Mouse (Mus musculus): ENCODE measurements around the gene Zfp574.

Gene Zfp574

GRCm38 (mm10) chr7:25120061-25120834 lies 47.9 kb downstream of the Zfp574 start:
- DNase-seq: peak; percentile 40

DNA sequence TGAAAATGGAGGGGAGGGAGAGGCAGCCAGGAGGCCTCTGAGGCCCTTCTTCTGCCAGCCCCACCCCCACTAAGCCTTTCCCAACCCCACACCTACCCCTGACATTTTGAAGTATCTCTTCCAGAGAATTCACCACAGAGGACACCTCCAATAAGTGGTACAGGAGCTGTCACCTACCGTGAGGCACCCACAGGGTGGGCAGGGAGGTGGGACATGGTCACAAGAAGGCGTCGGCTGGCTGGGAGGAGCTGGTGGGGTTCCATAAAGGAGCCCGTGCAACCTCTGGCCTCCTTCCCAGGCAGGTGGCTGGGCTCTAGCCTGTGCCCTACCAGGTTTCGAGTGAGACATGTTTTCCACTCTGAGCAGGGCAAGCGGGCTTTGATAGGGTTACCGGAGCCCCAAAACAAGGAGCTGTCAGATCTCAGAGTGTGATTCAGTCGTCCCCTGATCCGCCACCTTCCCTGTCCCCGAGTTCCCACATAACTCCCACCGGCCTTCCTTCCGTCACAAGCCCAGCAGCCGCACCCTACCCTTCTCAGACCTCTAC lies 48.9 kb downstream of the Zfp574 start:
- no peak for DNase-seq

DNA sequence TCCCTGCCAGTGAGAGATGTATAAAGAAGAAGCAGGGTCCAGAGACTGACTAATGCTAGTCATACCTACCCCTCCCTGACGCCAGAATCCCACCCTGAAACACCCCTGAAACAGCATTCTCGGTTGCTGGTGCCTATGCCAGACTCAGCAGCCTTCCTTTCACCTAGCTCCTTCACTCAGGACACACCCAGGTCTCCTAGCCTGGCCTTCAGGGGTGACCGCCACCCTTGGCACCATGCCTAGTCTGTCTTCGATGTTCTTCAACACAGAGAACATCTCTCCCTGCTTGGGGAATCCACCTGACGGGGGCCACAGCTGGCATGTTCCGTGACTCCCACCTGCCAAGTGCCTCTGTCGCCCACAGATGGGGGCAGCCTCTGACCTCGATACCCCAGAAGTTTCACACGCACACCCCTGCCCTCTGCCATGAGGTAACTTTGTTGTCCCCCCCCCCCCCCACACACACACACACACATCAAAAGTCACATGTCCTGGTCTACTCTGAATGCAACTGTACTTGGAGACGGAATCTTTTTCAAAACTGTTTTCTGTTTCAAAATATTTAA lies 53.4 kb downstream of the Zfp574 start:
- DNase-seq: no peak

DNA sequence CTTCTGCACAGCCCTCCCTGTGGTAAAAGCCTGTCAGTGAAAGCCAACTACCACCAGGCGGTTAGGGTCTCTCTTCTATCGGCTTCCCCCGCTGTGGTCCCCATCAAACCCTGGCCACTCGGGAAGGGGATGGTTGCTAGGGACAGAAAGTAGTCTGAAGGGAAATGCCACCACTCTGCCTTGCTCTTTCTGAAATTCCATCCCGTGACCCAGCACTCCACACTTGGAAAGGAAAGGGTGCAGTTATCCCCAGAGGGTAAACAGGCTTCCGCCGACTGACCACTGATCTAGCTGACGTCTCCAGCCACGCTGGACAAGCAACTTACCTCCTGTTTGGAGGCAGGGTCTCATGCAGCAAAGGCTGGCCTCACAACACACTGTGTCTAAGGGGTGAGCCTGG lies 55.6 kb downstream of the Zfp574 start:
- DNase-seq: no peak

DNA sequence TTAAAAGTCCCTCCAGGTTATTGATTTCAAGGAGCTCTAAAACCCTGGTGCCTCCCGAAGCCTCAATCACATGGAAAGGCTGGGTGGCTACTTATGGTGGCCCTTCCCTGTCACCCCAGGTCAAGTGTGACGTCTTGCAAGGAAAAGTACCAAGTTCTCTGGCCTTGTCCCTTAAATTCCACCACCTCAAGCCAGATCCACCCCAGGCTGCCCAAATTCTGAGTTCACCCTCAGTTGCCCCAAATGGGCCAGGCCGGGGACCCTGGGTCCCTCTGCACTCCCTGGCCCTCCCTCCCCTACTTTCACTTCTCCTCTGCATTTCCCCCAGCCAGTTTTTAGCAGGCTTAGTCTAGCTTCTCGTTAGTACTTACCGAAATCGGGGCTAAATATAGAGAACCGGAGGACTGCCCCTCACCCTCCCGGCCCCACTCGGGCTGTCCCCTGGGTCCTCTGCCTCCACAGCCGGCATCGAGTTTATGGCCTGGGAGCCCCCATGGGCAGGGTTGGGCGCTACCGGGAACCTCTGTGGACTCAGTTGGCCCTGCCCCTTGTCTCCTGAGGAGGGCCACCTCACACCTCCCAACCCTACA lies 57.1 kb downstream of the Zfp574 start:
- peak; percentile 18 for DNase-seq

GRCm38 (mm10) chr7:25130565-25130964 lies 58.2 kb downstream of the Zfp574 start:
- DNase-seq: no peak

- DNase-seq: no peak
Measured at GRCm38 (mm10) chr7:25131247-25131646, 58.9 kb downstream of the Zfp574 start.

DNA sequence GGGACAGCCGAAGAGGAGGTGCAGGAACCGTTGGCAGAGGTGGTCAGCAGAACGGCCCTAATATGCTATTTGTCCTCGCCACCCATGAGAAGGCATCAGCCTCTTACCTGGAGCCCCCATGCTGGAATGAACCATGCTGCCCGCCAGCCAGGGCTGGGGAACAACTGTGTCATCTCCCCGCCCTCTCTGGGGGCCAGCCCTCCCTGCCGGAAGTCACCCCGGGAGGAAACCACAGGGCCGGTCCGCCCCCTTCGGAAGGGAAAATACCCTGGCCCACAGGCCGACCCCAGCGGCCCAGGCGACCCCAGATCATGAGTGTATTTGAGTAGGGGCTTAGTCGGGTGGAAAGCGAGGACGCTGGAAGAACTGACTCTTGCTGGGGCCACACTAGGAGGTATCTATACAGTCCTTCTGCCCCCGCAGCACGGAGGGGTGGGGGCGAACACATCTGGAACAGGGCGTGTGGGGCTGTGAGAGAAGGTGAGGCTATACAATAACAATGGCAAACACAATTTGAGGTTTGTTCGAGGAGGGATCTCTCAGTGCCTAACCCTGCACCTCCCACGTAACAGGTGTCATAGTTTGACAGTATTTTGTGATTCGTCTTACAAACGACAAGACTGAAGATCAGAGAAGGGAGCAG lies 60.1 kb downstream of the Zfp574 start:
- DNase-seq: peak; percentile 29

All from lung, postnatal 10 days (tissue).